Mouse (Mus musculus): Measurements from ENCODE around the gene Sp110. TPM values are rescaled to one million over a fixed set of nuclear protein-coding genes. Genes with fewer than 3 reads are reported as not detected.

The Sp110 gene
- polyA plus RNA-seq, 1 experiment from 2014 or later: 0.37 TPM

Other genes starting within 250 kb of the Sp110 start
- gene G530012D18Rik, start 23.1 kb downstream of the Sp110 start, polyA plus RNA-seq (2016; fragmentation: Nextera tagmentation; extraction: Ambion mirVana): not detected in 2 replicates
- gene Sp140, start 1.6 kb upstream of the Sp110 start, polyA plus RNA-seq (2016; fragmentation: Nextera tagmentation; extraction: Ambion mirVana): 0.31 and 0.38 TPM in 2 replicates
- 0.40 and 0.97 TPM in 2 replicates for gene Sp100, start 51.2 kb upstream of the Sp110 start, polyA plus RNA-seq (2016; fragmentation: Nextera tagmentation; extraction: Ambion mirVana)
- gene A630001G21Rik, start 179.8 kb upstream of the Sp110 start, polyA plus RNA-seq (2016; fragmentation: Nextera tagmentation; extraction: Ambion mirVana): 0.53 and 1.6 TPM in 2 replicates
- 68.3 and 69.7 TPM in 2 replicates for gene Cab39, start 194.6 kb upstream of the Sp110 start, polyA plus RNA-seq (2016; fragmentation: Nextera tagmentation; extraction: Ambion mirVana)